Mouse (Mus musculus) midbrain, embryonic 10.5 days (tissue): ENCODE data around the gene Vmn1r198. TPM values are rescaled to one million over a fixed set of nuclear protein-coding genes. Genes with fewer than 3 reads are reported as not detected.

ENCODE experiments used
- DNase-seq: peaks from one replicate; pipeline ENCODE4 v3.0.0-alpha.2; 2017; ENCODE audit warnings: low spot score
- H3K27ac ChIP-seq: fragments of 300-500 bp; sonication (generic); replicated peaks from 2 replicates; pipeline ENCODE4 v1.5.1; 2016; ENCODE audit warnings: mild to moderate bottlenecking
- H3K27me3 ChIP-seq: fragments of 300-500 bp; sonication (generic); 2 replicates; pipeline ENCODE4 v1.6.1; 2016; ENCODE audit warnings: low read depth, mild to moderate bottlenecking; ENCODE audit not compliant: poor library complexity, severe bottlenecking
- H3K36me3 ChIP-seq: fragments of 300-500 bp; sonication (generic); 2 replicates; pipeline ENCODE4 v1.6.1; 2016; ENCODE audit warnings: mild to moderate bottlenecking, moderate library complexity
- H3K4me1 ChIP-seq: fragments of 300-500 bp; sonication (generic); 2 replicates; pipeline ENCODE4 v1.6.1; 2016
- H3K4me3 ChIP-seq: fragments of 300-500 bp; sonication (generic); 2 replicates; pipeline ENCODE4 v1.5.1; 2016; ENCODE audit warnings: mild to moderate bottlenecking, moderate library complexity
- H3K9me3 ChIP-seq: fragments of 300-500 bp; sonication (generic); replicated peaks from 2 replicates; pipeline ENCODE4 v1.6.1; 2016; ENCODE audit warnings: mild to moderate bottlenecking
- WGBS: fragments of 180-500 bp; shearing (Covaris S2); methylation state at CpG from one replicate; pipeline ENCODE4 v1.1.7; 2016; 5-methylcytosine and 5-hydroxymethylcytosine counted together
- polyA plus RNA-seq: library from polyadenylated mRNA; unstranded; fragments of >200 nt; fragmentation: Nextera tagmentation; extraction: Ambion mirVana; gene quantifications from 2 replicates; pipeline ENCODE4 v1.2.1, GENCODE M21; 2016

Gene Vmn1r198
- polyA plus RNA-seq, 1 experiment from 2014 or later, result not detected

DNA sequence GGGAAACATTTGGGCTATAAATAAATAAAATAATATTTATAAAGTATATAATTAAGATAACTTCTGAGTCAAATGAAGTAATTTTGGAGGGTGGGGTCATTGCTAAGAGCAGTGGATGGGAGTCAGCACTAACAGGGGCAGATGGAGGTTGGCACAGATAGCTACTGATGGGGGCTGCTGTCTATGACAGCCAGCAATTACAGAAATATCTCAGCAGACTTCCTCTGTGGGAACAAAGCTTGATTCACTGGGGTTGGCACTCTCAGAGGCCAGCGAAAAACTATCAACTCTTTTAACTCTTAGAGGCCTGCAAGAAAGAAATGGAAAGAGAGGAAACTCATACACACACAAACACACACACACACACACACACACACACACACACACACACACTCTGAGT lies 52.8 kb downstream of the Vmn1r198 start:
- peaks cover 32% of the 10 kb centered on the region for H3K9me3 ChIP-seq
- H3K36me3 ChIP-seq, result no peaks in the 10 kb centered on the region
- no peak for DNase-seq
- H3K4me1 ChIP-seq, result no peaks in the 10 kb centered on the region
- H3K27me3 ChIP-seq, result no peaks in the 10 kb centered on the region
- H3K27ac ChIP-seq, result no peak overlapping the region
- 90% methylated on average over 1 of the region's 1 CpGs for WGBS
- H3K4me3 ChIP-seq, result no peak overlapping the region

Other genes with a start within 250 kb of the Vmn1r198 start
- not detected in 2 replicates for gene Vmn1r189, start 244.5 kb upstream of the Vmn1r198 start, polyA plus RNA-seq
- not detected in 2 replicates for gene Vmn1r191, start 166.4 kb upstream of the Vmn1r198 start, polyA plus RNA-seq
- not detected in 2 replicates for gene Vmn1r192, start 159.2 kb upstream of the Vmn1r198 start, polyA plus RNA-seq
- not detected in 2 replicates for gene Vmn1r193, start 127.2 kb upstream of the Vmn1r198 start, polyA plus RNA-seq
- gene Vmn1r194, start 106.1 kb upstream of the Vmn1r198 start, polyA plus RNA-seq, result not detected in 2 replicates
- not detected in 2 replicates for gene Vmn1r195, start 79.8 kb upstream of the Vmn1r198 start, polyA plus RNA-seq
- gene Vmn1r196, start 60.4 kb upstream of the Vmn1r198 start, polyA plus RNA-seq, result not detected in 2 replicates
- gene Vmn1r197, start 25.8 kb upstream of the Vmn1r198 start, polyA plus RNA-seq, result not detected in 2 replicates
- gene Vmn1r199, start 29.5 kb downstream of the Vmn1r198 start, polyA plus RNA-seq, result not detected in 2 replicates
- not detected in 2 replicates for gene Vmn1r200, start 40.0 kb downstream of the Vmn1r198 start, polyA plus RNA-seq
- gene Vmn1r201, start 121.6 kb downstream of the Vmn1r198 start, polyA plus RNA-seq, result not detected in 2 replicates
- gene Vmn1r202, start 155.0 kb downstream of the Vmn1r198 start, polyA plus RNA-seq, result 0.02 TPM in 1 of 2 replicates, not detected in the other
- gene Vmn1r203, start 167.8 kb downstream of the Vmn1r198 start, polyA plus RNA-seq, result not detected in 2 replicates
- gene Vmn1r204, start 202.8 kb downstream of the Vmn1r198 start, polyA plus RNA-seq, result not detected in 2 replicates
- gene Vmn1r205, start 242.6 kb downstream of the Vmn1r198 start, polyA plus RNA-seq, result not detected in 2 replicates